Mouse (Mus musculus) ovary, adult 2 months (tissue): ENCODE results near the gene Cks2. TPM values are rescaled to one million over a fixed set of nuclear protein-coding genes. Genes with fewer than 3 reads are reported as not detected.

Experiments
- polyA plus RNA-seq: library from polyadenylated mRNA; depleted of rRNA; stranded (reverse); fragments of >200 nt; gene quantifications from 2 replicates; pipeline ENCODE4 v1.2.3, GENCODE M21; 2012; rRNA removed

The Cks2 gene
- polyA plus RNA-seq, result 28.8 and 55.1 TPM in 2 replicates

DNA sequence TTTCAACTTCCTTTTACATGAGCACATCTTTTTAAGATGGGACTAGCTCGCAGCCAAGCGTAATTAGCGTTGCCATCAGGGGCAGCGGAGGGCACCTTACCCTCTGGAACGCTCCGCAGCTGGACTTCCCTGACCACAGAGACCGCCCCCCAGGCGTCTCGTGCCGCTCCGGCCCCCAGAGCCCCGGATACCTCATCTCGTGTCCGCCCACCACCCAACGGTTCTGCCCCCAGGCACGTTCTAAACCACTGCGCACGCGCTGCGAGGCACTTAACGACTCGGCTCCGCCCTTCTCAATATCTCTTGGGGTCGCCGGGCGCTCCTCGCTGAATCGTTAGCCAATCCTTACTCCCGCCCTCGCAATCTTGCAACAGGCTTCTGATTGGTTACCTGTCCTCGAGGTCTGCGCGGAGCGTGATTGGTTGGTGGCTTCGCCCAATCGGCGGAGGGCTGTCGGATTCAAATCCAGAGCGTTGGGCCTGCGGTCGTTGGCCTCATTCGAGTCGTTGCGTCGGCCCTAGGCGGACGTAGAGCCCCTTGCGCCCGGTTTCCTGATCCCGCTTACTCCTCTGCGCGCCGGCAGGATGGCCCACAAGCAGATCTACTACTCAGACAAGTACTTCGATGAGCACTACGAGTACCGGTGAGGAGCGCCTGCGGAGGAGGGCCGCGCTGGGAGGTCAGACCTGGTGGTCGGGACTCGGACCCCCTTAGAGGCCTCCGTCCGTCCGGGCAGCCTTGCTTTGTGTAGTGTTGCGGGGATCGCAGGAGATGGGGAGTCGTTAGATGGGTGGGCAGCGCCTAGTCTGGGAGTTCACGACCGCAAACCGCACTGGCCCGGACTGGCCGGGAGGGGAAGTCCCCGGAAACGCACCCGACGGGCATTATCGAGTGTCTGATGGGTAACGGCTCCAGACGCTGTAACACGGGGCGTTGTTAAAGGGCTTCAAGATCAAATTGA is at the start of gene Cks2:
Gene Cks2 (plus strand): TSS at position 404 of the 961 bp plus-strand sequence.

GRCm38 (mm10) chr13:51651408-51652064 is 6.5 kb downstream of the Cks2 start, which contains the start of gene Secisbp2:
Secisbp2 (plus strand) TSS chr13:51651697.

Other genes with a start within 250 kb of the Cks2 start
- 7.6 and 9.4 TPM in 2 replicates for gene S1pr3, start 236.6 kb upstream of the Cks2 start, polyA plus RNA-seq
- 1.7 and 1.8 TPM in 2 replicates for gene Shc3, start 75.8 kb upstream of the Cks2 start, polyA plus RNA-seq
- gene Secisbp2, start 6.5 kb downstream of the Cks2 start, polyA plus RNA-seq, result 26.3 and 26.6 TPM in 2 replicates
- gene Sema4d, start 148.5 kb downstream of the Cks2 start, polyA plus RNA-seq, result 12.7 and 12.8 TPM in 2 replicates
- 65.7 and 67.4 TPM in 2 replicates for gene Gadd45g, start 201.4 kb downstream of the Cks2 start, polyA plus RNA-seq